Mouse (Mus musculus) MEL (cell line): ENCODE data around the gene Card10. TPM values are rescaled to one million over a fixed set of nuclear protein-coding genes. Genes with fewer than 3 reads are reported as not detected.

Source experiments
- DNase-seq: peaks from one replicate; pipeline ENCODE4 v3.0.0; 2011; ENCODE audit warnings: low read depth, low spot score
- H3K27ac ChIP-seq: 2 replicates; pipeline ENCODE4 v1.5.1; 2012; ENCODE audit warnings: low read depth, mild to moderate bottlenecking, control low read depth, low read length, moderate library complexity; ENCODE audit not compliant: control insufficient read depth
- H3K27me3 ChIP-seq, 2 experiments: fragments of 150-350 bp in 1 of 2; sonication (generic) in 1 of 2; 2 replicates each; pipeline ENCODE4 v1.6.1; 2012; ENCODE audit warnings: low read length in 2 of 2, mild to moderate bottlenecking in 2 of 2, improper control_type of control experiment in 1 of 2, moderate library complexity in 1 of 2; ENCODE audit not compliant: insufficient read depth in 2 of 2, control insufficient read depth in 1 of 2
- H3K36me3 ChIP-seq, 2 experiments: 2 replicates each; pipeline ENCODE4 v1.6.1; 2012 to 2014; ENCODE audit warnings: low read length in 2 of 2, improper control_type of control experiment in 1 of 2, inconsistent platforms in 1 of 2, mild to moderate bottlenecking in 1 of 2; ENCODE audit not compliant: insufficient read depth in 2 of 2, control insufficient read depth in 1 of 2
- H3K4me1 ChIP-seq, 2 experiments: fragments of 150-350 bp in 1 of 2; sonication (generic) in 1 of 2; 2 replicates each; pipeline ENCODE4 v1.6.1; 2012; ENCODE audit warnings: low read length in 2 of 2, improper control_type of control experiment in 1 of 2, mild to moderate bottlenecking in 1 of 2; ENCODE audit not compliant: insufficient read depth in 2 of 2, control insufficient read depth in 1 of 2
- H3K4me3 ChIP-seq, 2 experiments: fragments of 150-350 bp in 1 of 2; sonication (generic) in 1 of 2; 2 replicates each; pipeline ENCODE4 v1.5.1; 2012; ENCODE audit warnings: low read depth in 2 of 2, low read length in 2 of 2, mild to moderate bottlenecking in 2 of 2, moderate library complexity in 2 of 2, control low read depth in 1 of 2, improper control_type of control experiment in 1 of 2; ENCODE audit not compliant: control insufficient read depth in 1 of 2, insufficient read depth in 1 of 2
- H3K79me2 ChIP-seq: 2 replicates; pipeline ENCODE4 v1.6.1; 2012; ENCODE audit warnings: mild to moderate bottlenecking, low read length, moderate library complexity; ENCODE audit not compliant: control insufficient read depth, poor library complexity, insufficient read depth
- H3K9ac ChIP-seq: 2 replicates; pipeline ENCODE4 v1.6.1; 2012; ENCODE audit warnings: low read depth, mild to moderate bottlenecking, control low read depth, low read length, moderate library complexity; ENCODE audit not compliant: control insufficient read depth, poor library complexity, severe bottlenecking
- H3K9me3 ChIP-seq: fragments of 150-350 bp; sonication (generic); replicated peaks from 2 replicates; pipeline ENCODE4 v1.6.1; 2012; ENCODE audit warnings: mild to moderate bottlenecking, low read length, improper control_type of control experiment, moderate library complexity; ENCODE audit not compliant: insufficient read depth
- CHD2 ChIP-seq: IDR thresholded peaks from 2 replicates; pipeline ENCODE4 v1.6.1; 2011; ENCODE audit warnings: low read length, improper control_type of control experiment
- E2F4 ChIP-seq: IDR thresholded peaks from 2 replicates; pipeline ENCODE4 v1.6.1; 2011; ENCODE audit warnings: low read depth, low read length, improper control_type of control experiment, borderline replicate concordance
- ELF1 ChIP-seq: IDR thresholded peaks from 2 replicates; pipeline ENCODE4 v1.6.1; 2014; ENCODE audit warnings: low read depth, mild to moderate bottlenecking, inconsistent platforms, low read length, improper control_type of control experiment, moderate library complexity
- EP300 ChIP-seq, 2 experiments: IDR thresholded peaks; 2 replicates each; pipeline ENCODE4 v1.6.1; 2011; ENCODE audit warnings: improper control_type of control experiment in 2 of 2, low read length in 2 of 2, low read depth in 1 of 2, mild to moderate bottlenecking in 1 of 2
- ETS1 ChIP-seq: IDR thresholded peaks from 2 replicates; pipeline ENCODE4 v1.6.1; 2012; ENCODE audit warnings: low read depth, mild to moderate bottlenecking, inconsistent platforms, low read length, improper control_type of control experiment, moderate library complexity
- GABPA ChIP-seq: IDR thresholded peaks from 2 replicates; pipeline ENCODE4 v1.6.1; 2012; ENCODE audit warnings: low read depth, mild to moderate bottlenecking, inconsistent platforms, low read length, improper control_type of control experiment, moderate library complexity
- MAX ChIP-seq: IDR thresholded peaks from 2 replicates; pipeline ENCODE4 v1.6.1; 2011; ENCODE audit warnings: low read length, improper control_type of control experiment
- NELFE ChIP-seq: IDR thresholded peaks from 2 replicates; pipeline ENCODE4 v1.6.1; 2011; ENCODE audit warnings: low read depth, low read length, improper control_type of control experiment
- NRF1 ChIP-seq: IDR thresholded peaks from 2 replicates; pipeline ENCODE4 v1.6.1; 2014; ENCODE audit warnings: low read depth, mild to moderate bottlenecking, inconsistent platforms, low read length, improper control_type of control experiment, moderate library complexity; ENCODE audit not compliant: poor library complexity, insufficient read depth, severe bottlenecking
- POLR2AphosphoS5 ChIP-seq: IDR thresholded peaks from 2 replicates; pipeline ENCODE4 v1.6.1; 2012; ENCODE audit warnings: low read depth, borderline replicate concordance, mild to moderate bottlenecking, inconsistent platforms, low read length, moderate library complexity, mixed read lengths
- SMC3 ChIP-seq: IDR thresholded peaks from 2 replicates; pipeline ENCODE4 v1.6.1; 2011; ENCODE audit warnings: low read depth, low read length, improper control_type of control experiment
- USF2 ChIP-seq, 2 experiments: IDR thresholded peaks; 2 replicates each; pipeline ENCODE4 v1.6.1; 2011 to 2012; ENCODE audit warnings: improper control_type of control experiment in 2 of 2, low read length in 2 of 2, borderline replicate concordance in 1 of 2, inconsistent platforms in 1 of 2, low read depth in 1 of 2, mild to moderate bottlenecking in 1 of 2; ENCODE audit not compliant: insufficient read depth in 1 of 2
- ZC3H11A ChIP-seq: IDR thresholded peaks from 2 replicates; pipeline ENCODE4 v1.6.1; 2012; ENCODE audit warnings: low read depth, mild to moderate bottlenecking, inconsistent platforms, low read length, improper control_type of control experiment
- ZMIZ1 ChIP-seq: IDR thresholded peaks from 2 replicates; pipeline ENCODE4 v1.6.1; 2012; ENCODE audit warnings: low read depth, mild to moderate bottlenecking, inconsistent platforms, low read length, improper control_type of control experiment, moderate library complexity
- polyA plus RNA-seq, 2 experiments: library from polyadenylated mRNA; stranded (reverse) in 1 of 2; unstranded in 1 of 2; fragments of >175 nt in 1 of 2; fragments of >200 nt in 1 of 2; gene quantifications; 2 replicates each; pipeline versions ENCODE4 v1.2.1 to v1.2.4; 2012; ENCODE audit warnings: low replicate concordance in 2 of 2, low read depth in 1 of 2; ENCODE audit not compliant: insufficient read length in 2 of 2, insufficient read depth in 1 of 2, missing spikeins in 1 of 2
- total RNA-seq: library from RNA; depleted of rRNA; stranded (reverse); fragments of 300-350 nt; gene quantifications from 2 replicates; pipeline ENCODE4 v1.2.3, GENCODE M21; 2012

Card10 gene
- total and polyA plus RNA-seq, 3 experiments: not detected

DNA sequence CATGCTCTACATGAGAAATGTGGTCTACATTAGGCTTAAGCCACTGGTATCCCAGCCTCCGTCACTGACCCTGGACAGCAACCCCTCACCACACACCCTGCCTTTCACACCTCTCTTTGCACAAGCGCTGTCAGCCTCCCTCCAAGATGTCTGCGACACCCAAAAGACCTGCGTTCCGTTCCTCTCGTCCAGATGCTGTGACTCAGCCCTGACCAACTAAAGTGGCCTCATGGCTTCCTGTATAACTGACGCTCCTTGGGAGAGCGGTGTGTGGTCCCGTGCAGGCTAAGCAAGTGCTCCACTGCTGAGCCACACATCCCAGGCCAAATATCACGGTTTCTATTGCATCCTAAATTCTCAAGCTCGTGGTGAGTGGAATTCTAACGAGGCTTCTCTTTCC is 62.2 kb downstream of the Card10 start:
- Histone ChIP-seq H3K27me3 (peaks cover 0 to 10% of the 10 kb centered on the region in 2 experiments; a peak in 2 of 4 replicates), H3K4me3 (no peak overlapping the region)

GRCm38 (mm10) chr15:78737146-78737545 is 65.7 kb downstream of the Card10 start:
- no peak for TF ChIP-seq NELFE
- TF ChIP-seq GABPA: no peak
- TF ChIP-seq ZMIZ1: no peak
- TF ChIP-seq ETS1: no peak
- no peak for TF ChIP-seq ELF1
- no peak for TF ChIP-seq ZC3H11A
- no peak for TF ChIP-seq USF2 (IDR thresholded peaks at IDR 0.05; ENCODE audit: borderline replicate concordance in 1 of 2, insufficient read depth in 1 of 2, low read depth in 1 of 2, low read length in 2 of 2)
- no peak for TF ChIP-seq EP300 (IDR thresholded peaks at IDR 0.05; ENCODE audit: low read depth in 1 of 2, low read length in 2 of 2)
- H3K4me3 ChIP-seq: no peak overlapping the region
- H3K27ac ChIP-seq: no peak overlapping the region
- no peaks in the 10 kb centered on the region for H3K79me2 ChIP-seq
- H3K4me1 ChIP-seq: no peaks in the 10 kb centered on the region
- no peak overlapping the region for H3K9ac ChIP-seq
- H3K27me3 ChIP-seq: peaks cover 0 to 14% of the 10 kb centered on the region in 2 experiments; a peak in 2 of 4 replicates
- no peak for DNase-seq
- H3K9me3 ChIP-seq: no peaks in the 10 kb centered on the region
- H3K36me3 ChIP-seq: no peaks in the 10 kb centered on the region

More for the DNA sequence above, 62.2 kb downstream of the Card10 start:
- DNase-seq: no peak
- no peaks in the 10 kb centered on the region for H3K9me3 ChIP-seq
- H3K9ac ChIP-seq: no peak overlapping the region
- H3K4me1 ChIP-seq: no peaks in the 10 kb centered on the region
- H3K27ac ChIP-seq: no peak overlapping the region
- no peaks in the 10 kb centered on the region for H3K36me3 ChIP-seq
- TF ChIP-seq POLR2AphosphoS5 (no peak), E2F4 (no peak), NRF1 (no peak), SMC3 (no peak), ZMIZ1 (no peak), USF2 (IDR thresholded peaks at IDR 0.05; ENCODE audit: borderline replicate concordance in 1 of 2, insufficient read depth in 1 of 2, low read depth in 1 of 2, low read length in 2 of 2) (no peak)
- H3K79me2 ChIP-seq: no peaks in the 10 kb centered on the region

GRCm38 (mm10) chr15:78736681-78737100 is 66.2 kb downstream of the Card10 start:
- no peak overlapping the region for H3K4me3 ChIP-seq
- H3K79me2 ChIP-seq: no peaks in the 10 kb centered on the region
- TF ChIP-seq CHD2: no peak
- no peak for TF ChIP-seq USF2 (IDR thresholded peaks at IDR 0.05; ENCODE audit: borderline replicate concordance in 1 of 2, insufficient read depth in 1 of 2, low read depth in 1 of 2, low read length in 2 of 2)
- TF ChIP-seq MAX: no peak

More at GRCm38 (mm10) chr15:78736681-78737100, 66.2 kb downstream of the Card10 start:
- H3K9ac ChIP-seq: no peak overlapping the region
- H3K36me3 ChIP-seq: no peaks in the 10 kb centered on the region
- no peak for DNase-seq
- no peak overlapping the region for H3K27ac ChIP-seq
- H3K27me3 ChIP-seq: peaks cover 0 to 14% of the 10 kb centered on the region in 2 experiments; a peak in 2 of 4 replicates
- H3K4me1 ChIP-seq: no peaks in the 10 kb centered on the region
- H3K9me3 ChIP-seq: no peaks in the 10 kb centered on the region
